Mouse (Mus musculus): ENCODE results near the gene Vmn1r155.
"Not testable (repeated sequence)": the region's sequence is repeated elsewhere in the genome, so short reads cannot be mapped to it uniquely, and the experiment has no call there.

Gene Vmn1r155

DNA sequence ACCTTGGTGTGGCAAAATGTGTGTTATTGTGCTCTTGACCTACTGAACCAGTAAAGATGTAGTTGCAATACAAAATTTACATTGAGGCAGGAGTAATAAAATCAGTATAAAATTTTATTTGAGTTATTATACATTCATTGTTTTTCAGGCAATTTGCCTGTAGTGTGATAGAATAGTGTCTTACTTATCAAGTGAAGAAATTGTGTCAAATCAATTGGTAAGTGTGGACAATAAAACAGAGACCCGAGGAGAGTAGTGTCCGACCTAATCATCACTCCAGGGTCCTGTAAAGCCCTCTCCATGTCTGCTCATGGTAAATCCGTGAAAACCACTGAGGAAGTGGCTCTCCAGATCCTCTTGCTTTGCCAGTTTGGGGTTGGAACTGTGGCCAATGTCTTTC is at the start of gene Vmn1r155:
Gene Vmn1r155 (plus strand): TSS at position 301 of the 400 bp plus-strand sequence.
- H3K36me3 ChIP-seq (ENCODE audit: insufficient read depth, low read length); H3K9me3 ChIP-seq (ENCODE audit: low read length); H3K4me3 ChIP-seq (replicated peaks; ENCODE audit: low read length); H3K4me1 ChIP-seq (replicated peaks; ENCODE audit: low read depth, low read length); H3K27me3 ChIP-seq (ENCODE audit: insufficient read depth, low read length): not testable (repeated sequence)

DNA sequence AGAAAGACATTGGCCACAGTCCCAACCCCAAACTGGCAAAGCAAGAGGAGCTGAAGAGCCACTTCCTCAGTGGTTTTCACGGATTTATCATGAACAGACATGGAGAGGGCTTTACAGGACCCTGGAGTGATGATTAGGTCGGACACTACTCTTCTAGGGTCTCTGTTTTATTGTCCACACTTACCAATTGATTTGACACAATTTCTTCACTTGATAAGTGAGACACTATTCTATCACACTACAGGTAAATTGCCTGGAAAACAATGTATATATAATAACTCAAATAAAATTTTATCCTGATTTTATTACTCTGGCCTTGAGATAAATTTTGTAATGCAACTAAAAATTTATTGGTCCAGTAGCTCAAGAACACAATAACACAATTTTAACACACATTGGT is 34.4 kb downstream of the Vmn1r155 start, which contains the start of gene Gm8693:
Gene Gm8693 (minus strand): TSS at position 101 of the 400 bp plus-strand sequence.
- not testable (repeated sequence) for H3K4me3 ChIP-seq (replicated peaks; ENCODE audit: low read length); H3K36me3 ChIP-seq (ENCODE audit: insufficient read depth, low read length); H3K27me3 ChIP-seq (ENCODE audit: insufficient read depth, low read length); H3K9me3 ChIP-seq (ENCODE audit: low read length); H3K4me1 ChIP-seq (replicated peaks; ENCODE audit: low read depth, low read length)
